Mouse (Mus musculus) cerebellum, adult 9-10 months (tissue): Measurements from ENCODE around the gene Pter.

Source experiments
- DNase-seq: peaks from one replicate; pipeline ENCODE4 v3.0.0; 2022

Pter gene

GRCm38 (mm10) chr2:13009261-13009972, 85.6 kb downstream of the Pter start:
- DNase-seq: no peak

DNA sequence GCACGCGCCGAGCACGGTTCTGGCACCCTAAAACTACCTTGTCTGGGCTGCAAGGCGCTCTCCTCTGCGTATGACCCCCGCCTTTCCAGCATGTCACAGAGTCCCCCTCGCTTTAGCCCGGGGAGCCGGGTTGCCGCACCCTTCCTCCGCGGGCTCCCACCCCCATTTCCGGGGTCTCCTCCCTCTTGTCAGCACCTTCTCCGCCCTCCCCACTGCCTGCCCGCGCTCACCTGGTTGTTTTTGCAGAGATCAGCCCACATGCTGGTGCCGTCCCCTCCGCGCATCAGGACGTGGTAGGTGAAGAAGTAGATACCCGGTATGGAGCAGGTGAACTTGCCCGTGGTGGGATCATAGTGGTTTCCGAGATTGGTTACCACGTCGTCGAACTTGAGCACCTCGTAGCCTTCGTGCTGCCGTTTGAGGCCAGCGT, 86.2 kb downstream of the Pter start:
- DNase-seq: no peak

GRCm38 (mm10) chr2:13010460-13011341, 86.9 kb downstream of the Pter start:
- no peak for DNase-seq

GRCm38 (mm10) chr2:13011472-13011871, 87.6 kb downstream of the Pter start, which contains the start of gene C1ql3:
Gene C1ql3, minus strand, starts transcription at chr2:13011806.
- DNase-seq: no peak

DNA sequence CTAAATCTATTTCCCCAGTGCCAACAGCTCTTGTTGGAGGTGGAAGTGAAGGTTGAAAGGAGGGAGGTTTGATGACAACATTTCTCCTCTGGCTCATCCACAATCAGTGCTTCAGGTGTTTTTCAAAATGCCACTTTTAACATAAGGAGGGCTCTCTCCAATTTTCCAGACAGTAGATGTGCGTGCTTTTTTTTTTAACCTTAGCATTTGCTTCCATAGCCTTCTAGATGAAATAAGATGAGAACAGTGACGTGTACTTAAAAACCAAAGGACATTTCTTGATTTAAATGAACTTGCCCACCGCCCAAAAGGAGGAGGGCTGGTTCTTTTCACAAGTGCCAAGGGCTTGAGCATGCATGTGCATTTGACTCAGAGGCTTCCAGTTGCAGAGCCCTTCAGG, 88.1 kb downstream of the Pter start:
- no peak for DNase-seq

DNA sequence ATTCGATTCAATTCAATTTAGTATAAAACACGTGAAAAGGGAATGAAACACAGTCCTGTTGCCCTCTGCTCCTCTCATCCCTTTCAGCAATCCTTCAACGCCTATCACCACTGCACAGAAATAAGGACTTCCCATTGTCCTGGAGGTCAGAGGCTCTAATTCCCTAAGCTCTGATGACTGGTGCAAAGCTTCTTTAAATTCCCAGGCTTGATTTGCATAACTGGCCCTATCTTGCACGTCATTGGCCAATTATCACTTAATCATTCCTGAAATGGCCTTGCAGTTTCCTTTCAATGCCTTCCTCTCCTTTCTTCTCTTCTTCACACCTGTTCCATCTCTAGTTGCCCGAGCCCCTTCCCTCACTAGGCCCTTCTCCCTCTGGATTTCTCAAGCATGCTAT, 94.5 kb downstream of the Pter start:
- no peak for DNase-seq

DNA sequence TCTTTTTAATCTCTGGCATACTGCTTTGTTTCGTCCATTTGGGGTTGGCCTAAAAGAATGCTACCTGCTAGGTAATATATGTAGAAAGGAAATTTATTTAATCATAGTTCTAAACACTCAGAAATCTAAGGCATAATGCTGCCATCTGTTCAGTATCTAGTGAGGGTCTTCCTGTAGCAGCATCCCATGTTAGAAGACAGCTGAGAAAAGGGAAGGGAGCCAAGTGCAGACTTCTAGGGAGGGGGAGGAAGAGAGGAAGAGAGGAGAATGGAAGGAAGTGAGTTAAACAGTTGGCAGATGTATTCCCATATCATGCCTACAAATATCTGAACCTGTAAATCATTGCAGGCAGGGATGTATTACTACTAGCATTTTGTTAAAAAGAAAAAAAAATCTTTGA, 95.0 kb downstream of the Pter start:
- DNase-seq: no peak

GRCm38 (mm10) chr2:13038772-13039171, 114.9 kb downstream of the Pter start:
- DNase-seq: no peak

DNA sequence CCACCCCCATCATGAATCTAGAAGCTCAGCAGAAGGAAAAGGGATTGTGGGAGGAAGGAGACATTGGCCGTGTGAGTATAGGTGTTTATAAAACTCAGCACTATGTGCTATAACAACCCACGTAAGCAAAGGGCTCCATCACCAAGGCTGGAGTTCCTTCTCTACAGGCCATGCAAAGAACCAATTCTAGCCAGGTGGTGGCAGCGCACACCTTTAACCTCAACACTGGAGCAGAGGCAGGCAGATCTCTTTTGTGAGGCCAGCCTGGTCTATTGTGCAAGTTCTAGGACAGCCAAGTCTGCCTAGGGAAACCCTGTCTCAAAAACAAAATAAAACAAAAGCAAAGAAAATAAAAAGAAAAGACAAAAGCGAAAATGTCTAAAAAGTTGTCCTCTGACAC, 115.9 kb downstream of the Pter start:
- DNase-seq: no peak

DNA sequence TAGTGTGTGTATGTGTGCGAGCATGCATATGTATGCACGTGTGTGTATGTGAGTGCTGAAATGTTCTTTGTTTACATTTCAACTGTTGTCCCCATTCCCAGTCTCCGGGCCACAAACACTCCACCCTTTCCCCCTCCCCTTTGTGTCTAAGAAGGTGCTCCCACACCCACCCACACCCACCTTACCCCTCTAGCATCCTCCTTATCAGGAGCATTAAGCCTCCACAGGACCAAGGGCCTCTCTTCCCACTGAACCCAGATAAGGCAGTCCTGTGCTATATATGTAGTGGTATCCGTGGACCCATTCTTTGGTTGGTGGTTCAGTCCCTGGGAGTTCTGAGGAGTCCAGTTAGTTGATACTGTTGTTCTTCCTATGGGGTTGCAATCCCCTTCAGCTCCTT, 120.7 kb downstream of the Pter start:
- DNase-seq: no peak

- DNase-seq: no peak
These were observed 124.8 kb downstream of the Pter start for GRCm38 (mm10) chr2:13048649-13049048.
